Mouse (Mus musculus) hindbrain, postnatal 0 days (tissue): Measurements from ENCODE around the gene Dguok. TPM values are rescaled to one million over a fixed set of nuclear protein-coding genes. Genes with fewer than 3 reads are reported as not detected.
A peak's percentile ranks its signal among the peaks of the same experiment; 100 is the strongest.

Experiments used
- ATAC-seq: fragments of 200-750 bp; cut with Nextera tagmentation; 2 replicates; pipeline ENCODE4 v1.8.0; 2017; ENCODE audit warnings: mild to moderate bottlenecking, moderate TSS enrichment, moderate library complexity
- DNase-seq: peaks from one replicate; pipeline ENCODE4 v3.0.0-alpha.2; 2015; ENCODE audit warnings: low spot score
- H3K27ac ChIP-seq: fragments of 300-500 bp; sonication (generic); 2 replicates; pipeline ENCODE4 v1.5.1; 2014; ENCODE audit warnings: mild to moderate bottlenecking
- H3K27me3 ChIP-seq: fragments of 300-500 bp; sonication (generic); 2 replicates; pipeline ENCODE4 v1.6.1; 2014; ENCODE audit warnings: low read length, mixed read lengths; ENCODE audit not compliant: insufficient read depth
- H3K36me3 ChIP-seq: fragments of 300-500 bp; sonication (generic); 2 replicates; pipeline ENCODE4 v1.6.1; 2014; ENCODE audit warnings: low read length, mixed read lengths; ENCODE audit not compliant: insufficient read depth
- H3K4me1 ChIP-seq: fragments of 300-500 bp; sonication (generic); 2 replicates; pipeline ENCODE4 v1.6.1; 2014; ENCODE audit warnings: antibody characterized with exemption, low read length, mixed read lengths; ENCODE audit not compliant: insufficient read depth
- H3K4me2 ChIP-seq: fragments of 300-500 bp; sonication (generic); 2 replicates; pipeline ENCODE4 v1.6.1; 2014; ENCODE audit warnings: low read depth, mild to moderate bottlenecking, low read length, moderate library complexity, mixed read lengths
- H3K4me3 ChIP-seq: fragments of 300-500 bp; sonication (generic); 2 replicates; pipeline ENCODE4 v1.5.1; 2014; ENCODE audit warnings: low read length
- H3K9ac ChIP-seq: fragments of 300-500 bp; sonication (generic); replicated peaks from 2 replicates; pipeline ENCODE4 v1.6.1; 2014; ENCODE audit warnings: mild to moderate bottlenecking, low read length, moderate library complexity, mixed read lengths
- H3K9me3 ChIP-seq: fragments of 300-500 bp; sonication (generic); 2 replicates; pipeline ENCODE4 v1.6.1; 2016; ENCODE audit warnings: low read length, mixed read lengths
- CTCF ChIP-seq: IDR thresholded peaks from 2 replicates; pipeline ENCODE4 v1.5.1; 2016; ENCODE audit warnings: antibody characterized with exemption, control low read depth, low read depth
- WGBS: fragments of 180-500 bp; shearing (Covaris S2); extraction: QIAGEN DNeasy Blood & Tissue Kit; methylation state at CpG from one replicate; pipeline ENCODE4 v1.1.7; 2014; 5-methylcytosine and 5-hydroxymethylcytosine counted together
- polyA plus RNA-seq: library from polyadenylated mRNA; unstranded; fragments of >200 nt; fragmentation: Nextera tagmentation; extraction: Ambion mirVana; gene quantifications from 2 replicates; pipeline ENCODE4 v1.2.1, GENCODE M21; 2015
- total RNA-seq: library from RNA; depleted of rRNA; stranded (reverse); fragments of >200 nt; gene quantifications from 2 replicates; pipeline ENCODE4 v1.2.3, GENCODE M21; 2014

Dguok gene
- total and polyA plus RNA-seq, 2 experiments from 2014 or later: 31.8 to 51.1 TPM

DNA sequence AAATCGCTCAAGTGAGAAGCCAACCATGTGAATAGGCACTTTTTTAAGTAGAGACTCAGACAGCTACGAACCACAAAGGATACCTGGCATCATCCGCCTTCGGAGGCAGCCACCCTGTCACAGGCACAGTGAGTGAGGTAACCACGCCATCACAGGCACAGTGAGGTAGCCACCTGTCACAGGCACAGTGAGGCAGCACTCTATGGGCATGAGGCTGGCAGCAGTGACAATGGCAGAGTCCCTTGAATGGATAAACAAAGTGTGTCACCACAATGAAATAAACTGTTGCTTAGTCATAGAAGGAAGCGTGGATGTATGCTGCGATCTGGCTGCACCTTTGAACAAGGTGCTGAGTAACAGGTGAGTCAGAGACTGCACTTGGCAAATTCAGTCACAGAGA is 28.1 kb downstream of the Dguok start:
- H3K27ac ChIP-seq: no peak overlapping the region
- H3K9me3 ChIP-seq: no peaks in the 10 kb centered on the region
- H3K27me3 ChIP-seq: no peaks in the 10 kb centered on the region
- no peak overlapping the region for H3K9ac ChIP-seq
- WGBS: 93% methylated on average over 7 of the region's 7 CpGs
- H3K36me3 ChIP-seq: peaks cover 11% of the 10 kb centered on the region
- no peak overlapping the region for H3K4me3 ChIP-seq
- no peaks in the 10 kb centered on the region for H3K4me1 ChIP-seq
- no peak for DNase-seq
- ATAC-seq: no peak
- no peak for TF ChIP-seq CTCF
- no peak overlapping the region for H3K4me2 ChIP-seq

DNA sequence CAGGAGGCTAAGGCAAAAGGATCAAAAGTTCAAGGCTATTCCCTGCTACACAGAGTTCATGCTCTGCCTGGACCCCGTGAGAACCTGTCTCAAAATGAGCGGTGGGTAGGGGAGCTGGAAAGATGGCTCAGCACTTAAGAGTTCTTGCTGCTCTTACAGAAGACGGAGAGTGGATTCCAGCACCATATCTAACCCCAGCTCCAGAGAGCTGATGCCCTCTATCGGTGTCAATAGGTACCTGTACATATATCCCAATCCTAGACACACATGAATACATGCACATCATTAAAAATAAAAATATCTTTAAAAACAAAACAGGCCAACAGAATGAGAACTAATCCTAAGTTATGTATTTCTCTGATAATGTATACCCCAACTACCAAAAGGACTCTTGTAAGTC is 28.6 kb downstream of the Dguok start:
- TF ChIP-seq CTCF: peak; percentile 42
- DNase-seq (peak; percentile 34), ATAC-seq (no peak)
- Histone ChIP-seq H3K36me3 (peaks cover 11% of the 10 kb centered on the region), H3K9ac (no peak overlapping the region), H3K9me3 (no peaks in the 10 kb centered on the region), H3K4me1 (no peaks in the 10 kb centered on the region), H3K4me2 (no peak overlapping the region), H3K4me3 (no peak overlapping the region), H3K27me3 (no peaks in the 10 kb centered on the region), H3K27ac (no peak overlapping the region)
- 72% methylated on average over 4 of the region's 4 CpGs for WGBS

- H3K4me2 ChIP-seq: no peak overlapping the region
- H3K27me3 ChIP-seq: no peaks in the 10 kb centered on the region
- TF ChIP-seq CTCF: no peak
- peaks cover 4% of the 10 kb centered on the region; the same call in 1 of the 2 replicates for H3K36me3 ChIP-seq
- ATAC-seq (no peak), DNase-seq (no peak)
- no peaks in the 10 kb centered on the region for H3K9me3 ChIP-seq
- no peak overlapping the region for H3K4me3 ChIP-seq
- no peak overlapping the region for H3K9ac ChIP-seq
- no peaks in the 10 kb centered on the region for H3K4me1 ChIP-seq
- WGBS: 76% methylated on average over 7 of the region's 7 CpGs
- no peak overlapping the region for H3K27ac ChIP-seq
Measured at GRCm38 (mm10) chr6:83475431-83475830, 31.3 kb downstream of the Dguok start.

DNA sequence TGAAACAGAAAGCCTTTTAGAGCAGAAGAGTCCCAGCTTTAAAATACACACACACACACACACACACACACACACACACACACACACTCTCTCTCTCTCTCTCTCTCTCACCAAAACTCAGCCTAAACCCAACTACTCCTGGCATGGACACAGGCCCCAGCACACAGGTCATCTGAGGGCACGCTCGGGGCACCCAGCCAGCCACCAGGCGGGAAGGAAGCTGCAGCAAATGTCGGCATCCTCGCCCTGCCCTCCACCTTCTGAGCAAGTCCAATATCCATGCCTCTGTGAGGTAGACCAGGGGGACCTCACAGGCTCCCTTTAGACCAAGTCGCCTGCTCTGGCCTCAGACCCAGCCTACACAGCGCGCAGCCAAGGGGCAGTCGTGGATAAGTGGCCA is 33.5 kb downstream of the Dguok start:
- TF ChIP-seq CTCF: no peak
- H3K4me3 ChIP-seq: no peak overlapping the region
- no peak overlapping the region for H3K9ac ChIP-seq
- no peaks in the 10 kb centered on the region for H3K36me3 ChIP-seq
- DNase-seq: no peak
- no peak overlapping the region for H3K4me2 ChIP-seq
- 75% methylated on average over 9 of the region's 9 CpGs for WGBS
- ATAC-seq: no peak
- H3K27ac ChIP-seq: no peak overlapping the region
- H3K4me1 ChIP-seq: no peaks in the 10 kb centered on the region
- H3K27me3 ChIP-seq: no peaks in the 10 kb centered on the region
- H3K9me3 ChIP-seq: no peaks in the 10 kb centered on the region

GRCm38 (mm10) chr6:83471739-83472138 is 35.0 kb downstream of the Dguok start:
- H3K27ac ChIP-seq: no peak overlapping the region
- no peaks in the 10 kb centered on the region for H3K36me3 ChIP-seq
- no peak for TF ChIP-seq CTCF
- no peak overlapping the region for H3K4me2 ChIP-seq
- H3K9ac ChIP-seq: no peak overlapping the region
- 89% methylated on average over 7 of the region's 7 CpGs for whole genome bisulfite sequencing
- no peaks in the 10 kb centered on the region for H3K4me1 ChIP-seq
- no peak overlapping the region for H3K4me3 ChIP-seq
- ATAC-seq (no peak), DNase-seq (no peak)
- H3K27me3 ChIP-seq: no peaks in the 10 kb centered on the region
- H3K9me3 ChIP-seq: no peaks in the 10 kb centered on the region

DNA sequence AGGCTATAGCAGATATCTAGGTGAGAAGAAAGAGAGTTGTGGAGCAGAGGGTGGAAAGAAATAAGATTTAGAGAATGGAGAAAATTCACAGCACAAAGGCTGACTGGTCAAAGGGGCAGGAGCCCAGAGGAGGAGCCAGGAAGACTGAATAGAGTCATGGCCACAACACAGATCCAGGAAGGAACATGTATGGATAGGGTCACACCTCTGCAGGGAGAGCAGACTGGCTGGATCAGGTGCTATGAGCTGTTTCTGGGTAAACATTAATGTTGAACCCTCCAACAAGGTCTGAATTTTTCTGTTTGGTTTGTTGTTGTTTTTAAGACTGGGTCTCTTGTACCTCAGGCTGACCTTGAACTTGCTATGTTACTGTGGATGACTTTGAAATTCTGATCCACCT is 42.8 kb downstream of the Dguok start:
- Histone ChIP-seq H3K4me3 (no peak overlapping the region), H3K36me3 (no peaks in the 10 kb centered on the region), H3K9ac (no peak overlapping the region), H3K27me3 (no peaks in the 10 kb centered on the region), H3K9me3 (no peaks in the 10 kb centered on the region), H3K4me1 (no peaks in the 10 kb centered on the region), H3K27ac (no peak overlapping the region), H3K4me2 (no peak overlapping the region)
- no peak for TF ChIP-seq CTCF
- no peak for ATAC-seq
- no peak for DNase-seq

GRCm38 (mm10) chr6:83459034-83459644 is 47.6 kb downstream of the Dguok start, which contains the start of gene Tet3:
Gene Tet3 (minus strand): TSS chr6:83459084.
- no peaks in the 10 kb centered on the region for H3K36me3 ChIP-seq
- H3K27ac ChIP-seq: no peak within 1 kb of the TSS
- H3K9me3 ChIP-seq: no peaks in the 10 kb centered on the region
- peaks cover 15% of the 10 kb centered on the region for H3K4me1 ChIP-seq
- no peak within 1 kb of the TSS for H3K9ac ChIP-seq
- H3K27me3 ChIP-seq: no peaks in the 10 kb centered on the region
- 87% methylated on average over 4 of the region's 4 CpGs for WGBS
- H3K4me3 ChIP-seq: no peak within 1 kb of the TSS
- H3K4me2 ChIP-seq: no peak within 1 kb of the TSS
- no peak for TF ChIP-seq CTCF
- no peak for DNase-seq
- no peak for ATAC-seq
